Mouse (Mus musculus): ENCODE measurements around the gene Ogt. TPM values are rescaled to one million over a fixed set of nuclear protein-coding genes. Genes with fewer than 3 reads are reported as not detected.

Gene Ogt
- polyA plus RNA-seq, 1 experiment, result 14.2 TPM

DNA sequence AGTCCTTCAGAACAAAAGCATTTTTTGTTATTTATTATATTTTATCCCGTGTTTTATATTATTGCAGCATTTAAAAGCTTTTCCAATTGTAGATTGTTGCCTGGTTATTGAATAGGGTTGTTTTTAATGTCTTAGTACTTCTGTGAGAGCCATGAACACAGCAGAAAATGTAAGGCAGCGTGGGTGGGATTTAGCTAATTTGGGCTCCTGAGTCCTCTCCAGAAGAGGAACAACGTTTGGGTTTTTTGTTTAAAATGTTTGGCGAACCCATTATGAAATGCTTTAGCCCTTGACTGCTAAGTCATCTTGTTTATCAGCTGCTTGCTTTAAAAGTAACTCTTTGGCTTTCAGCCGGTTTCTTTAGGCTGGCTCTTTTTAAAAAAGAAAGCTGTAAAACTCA is 2.2 kb downstream of the Ogt start:
- peaks cover 67% of the 10 kb centered on the region for H3K79me3 ChIP-seq (ENCODE audit: low read depth)

GRCm38 (mm10) chrX:101645286-101645685 is 5.4 kb downstream of the Ogt start:
- H3ac ChIP-seq (ENCODE audit: control insufficient read depth, insufficient read length, low read depth), result no peak overlapping the region
- peaks cover 28% of the 10 kb centered on the region for H3K36me3 ChIP-seq (ENCODE audit: control insufficient read depth, insufficient read depth)
- H3K79me2 ChIP-seq (ENCODE audit: control insufficient read depth, insufficient read depth), result peaks cover 97% of the 10 kb centered on the region
- TF ChIP-seq MAX (IDR thresholded peaks at IDR 0.05) (no peak), CTCF (IDR thresholded peaks at IDR 0.05; ENCODE audit: control insufficient read depth, insufficient read depth, insufficient read length) (no peak), CEBPB (IDR thresholded peaks at IDR 0.05; ENCODE audit: low read depth) (no peak)
- no peak overlapping the region for H3K4me3 ChIP-seq (ENCODE audit: insufficient read depth, poor library complexity, severe bottlenecking)
- peaks cover 84% of the 10 kb centered on the region for H3K79me3 ChIP-seq (ENCODE audit: low read depth)
- H3K27me3 ChIP-seq (ENCODE audit: control insufficient read depth, insufficient read depth, insufficient read length), result no peaks in the 10 kb centered on the region

More for the DNA sequence above, 2.2 kb downstream of the Ogt start:
- H3K79me2 ChIP-seq (ENCODE audit: control insufficient read depth, insufficient read depth), result peaks cover 72% of the 10 kb centered on the region
- peaks cover 17% of the 10 kb centered on the region for H3K36me3 ChIP-seq (ENCODE audit: control insufficient read depth, insufficient read depth)
- no peaks in the 10 kb centered on the region for H3K27me3 ChIP-seq (ENCODE audit: control insufficient read depth, insufficient read depth, insufficient read length)
- no peak overlapping the region for H3ac ChIP-seq (ENCODE audit: control insufficient read depth, insufficient read length, low read depth)
- TF ChIP-seq MYOD1 (IDR thresholded peaks at IDR 0.05; ENCODE audit: control insufficient read depth, insufficient read length, low read depth) (no peak), CEBPB (IDR thresholded peaks at IDR 0.05; ENCODE audit: low read depth) (no peak), FOSL1 (IDR thresholded peaks at IDR 0.05; ENCODE audit: insufficient read depth, low read length, poor library complexity, severe bottlenecking) (no peak), USF1 (IDR thresholded peaks at IDR 0.05; ENCODE audit: low read depth) (no peak), CTCF (IDR thresholded peaks at IDR 0.05; ENCODE audit: control insufficient read depth, insufficient read depth, insufficient read length) (no peak), MAX (IDR thresholded peaks at IDR 0.05) (no peak), MYOG (IDR thresholded peaks at IDR 0.05; ENCODE audit: control insufficient read depth, extremely low read depth, insufficient read length) (no peak)
- H3K4me3 ChIP-seq (ENCODE audit: insufficient read depth, poor library complexity, severe bottlenecking), result peak overlapping the region; percentile 61

- H3K36me3 ChIP-seq (ENCODE audit: control insufficient read depth, insufficient read depth), result peaks cover 40% of the 10 kb centered on the region
- TF ChIP-seq MYOD1 (IDR thresholded peaks at IDR 0.05; ENCODE audit: control insufficient read depth, insufficient read length, low read depth) (no peak), MAX (IDR thresholded peaks at IDR 0.05) (no peak), MYOG (IDR thresholded peaks at IDR 0.05; ENCODE audit: control insufficient read depth, extremely low read depth, insufficient read length) (no peak), CEBPB (IDR thresholded peaks at IDR 0.05; ENCODE audit: low read depth) (no peak), FOSL1 (IDR thresholded peaks at IDR 0.05; ENCODE audit: insufficient read depth, low read length, poor library complexity, severe bottlenecking) (no peak), CTCF (IDR thresholded peaks at IDR 0.05; ENCODE audit: control insufficient read depth, insufficient read depth, insufficient read length) (no peak), USF1 (IDR thresholded peaks at IDR 0.05; ENCODE audit: low read depth) (no peak)
Measured at GRCm38 (mm10) chrX:101646621-101647020, 6.8 kb downstream of the Ogt start.

DNA sequence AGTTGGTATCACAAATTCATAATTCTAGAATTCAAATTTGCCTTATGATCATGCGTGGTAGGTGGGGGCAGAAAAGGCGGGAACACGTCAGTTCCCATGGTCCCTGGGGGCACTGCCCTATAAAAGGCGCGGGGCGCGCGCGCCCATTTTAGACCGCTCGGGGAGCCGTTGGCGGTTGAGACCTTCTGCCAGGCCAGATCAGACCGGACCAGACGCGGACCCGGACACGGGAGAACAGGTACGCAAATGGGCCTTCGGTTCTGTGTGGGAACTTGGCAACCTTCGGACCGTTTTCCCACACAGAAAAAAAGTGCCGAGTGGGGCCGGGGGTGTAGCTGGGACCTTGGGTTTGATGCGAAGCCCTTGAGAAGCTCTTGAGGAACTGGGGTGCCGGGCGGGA is 55.8 kb downstream of the Ogt start:
- TF ChIP-seq MYOD1 (IDR thresholded peaks at IDR 0.05; ENCODE audit: control insufficient read depth, insufficient read length, low read depth) (no peak), MAX (IDR thresholded peaks at IDR 0.05) (no peak), FOSL1 (IDR thresholded peaks at IDR 0.05; ENCODE audit: insufficient read depth, low read length, poor library complexity, severe bottlenecking) (no peak), USF1 (IDR thresholded peaks at IDR 0.05; ENCODE audit: low read depth) (no peak), CEBPB (IDR thresholded peaks at IDR 0.05; ENCODE audit: low read depth) (no peak), CTCF (IDR thresholded peaks at IDR 0.05; ENCODE audit: control insufficient read depth, insufficient read depth, insufficient read length) (no peak), MYOG (IDR thresholded peaks at IDR 0.05; ENCODE audit: control insufficient read depth, extremely low read depth, insufficient read length) (no peak)
- no peak overlapping the region for H3ac ChIP-seq (ENCODE audit: control insufficient read depth, insufficient read length, low read depth)
- H3K79me3 ChIP-seq (ENCODE audit: low read depth), result no peaks in the 10 kb centered on the region
- H3K27me3 ChIP-seq (ENCODE audit: control insufficient read depth, insufficient read depth, insufficient read length), result no peaks in the 10 kb centered on the region
- no peaks in the 10 kb centered on the region for H3K36me3 ChIP-seq (ENCODE audit: control insufficient read depth, insufficient read depth)
- no peaks in the 10 kb centered on the region for H3K79me2 ChIP-seq (ENCODE audit: control insufficient read depth, insufficient read depth)
- no peak overlapping the region for H3K4me3 ChIP-seq (ENCODE audit: insufficient read depth, poor library complexity, severe bottlenecking)

More at GRCm38 (mm10) chrX:101646621-101647020, 6.8 kb downstream of the Ogt start:
- Histone ChIP-seq H3K4me3 (ENCODE audit: insufficient read depth, poor library complexity, severe bottlenecking) (no peak overlapping the region), H3K79me2 (ENCODE audit: control insufficient read depth, insufficient read depth) (peaks cover 97% of the 10 kb centered on the region), H3ac (ENCODE audit: control insufficient read depth, insufficient read length, low read depth) (no peak overlapping the region), H3K27me3 (ENCODE audit: control insufficient read depth, insufficient read depth, insufficient read length) (no peaks in the 10 kb centered on the region), H3K79me3 (ENCODE audit: low read depth) (peaks cover 75% of the 10 kb centered on the region)

DNA sequence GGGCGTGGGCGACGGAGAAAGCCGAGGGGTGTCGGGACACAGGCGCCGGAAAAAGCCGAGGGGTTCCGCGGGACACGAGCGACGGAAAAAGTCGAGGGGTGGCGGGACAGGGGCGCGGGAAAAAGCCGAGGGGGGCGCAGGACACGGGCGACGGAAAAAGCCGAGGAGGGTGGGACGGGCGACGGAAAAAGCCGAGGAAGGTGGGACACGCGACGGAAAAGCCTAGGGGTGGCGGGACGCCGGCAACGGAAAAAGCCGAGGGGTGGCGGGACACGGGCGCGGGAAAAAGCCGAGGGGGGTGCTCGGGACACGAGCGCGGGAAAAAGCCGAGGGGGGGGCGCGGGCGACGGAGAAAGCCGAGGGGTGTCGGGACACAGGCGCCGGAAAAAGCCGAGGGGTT is 57.7 kb downstream of the Ogt start:
- no peak overlapping the region for H3ac ChIP-seq (ENCODE audit: control insufficient read depth, insufficient read length, low read depth)
- H3K79me3 ChIP-seq (ENCODE audit: low read depth), result no peaks in the 10 kb centered on the region
- H3K27me3 ChIP-seq (ENCODE audit: control insufficient read depth, insufficient read depth, insufficient read length), result no peaks in the 10 kb centered on the region
- TF ChIP-seq CTCF (IDR thresholded peaks at IDR 0.05; ENCODE audit: control insufficient read depth, insufficient read depth, insufficient read length) (no peak), MYOG (IDR thresholded peaks at IDR 0.05; ENCODE audit: control insufficient read depth, extremely low read depth, insufficient read length) (no peak), MYOD1 (IDR thresholded peaks at IDR 0.05; ENCODE audit: control insufficient read depth, insufficient read length, low read depth) (no peak), FOSL1 (IDR thresholded peaks at IDR 0.05; ENCODE audit: insufficient read depth, low read length, poor library complexity, severe bottlenecking) (no peak), CEBPB (IDR thresholded peaks at IDR 0.05; ENCODE audit: low read depth) (no peak), MAX (IDR thresholded peaks at IDR 0.05) (no peak), USF1 (IDR thresholded peaks at IDR 0.05; ENCODE audit: low read depth) (no peak)
- no peak overlapping the region for H3K4me3 ChIP-seq (ENCODE audit: insufficient read depth, poor library complexity, severe bottlenecking)
- no peaks in the 10 kb centered on the region for H3K79me2 ChIP-seq (ENCODE audit: control insufficient read depth, insufficient read depth)
- H3K36me3 ChIP-seq (ENCODE audit: control insufficient read depth, insufficient read depth), result no peaks in the 10 kb centered on the region

DNA sequence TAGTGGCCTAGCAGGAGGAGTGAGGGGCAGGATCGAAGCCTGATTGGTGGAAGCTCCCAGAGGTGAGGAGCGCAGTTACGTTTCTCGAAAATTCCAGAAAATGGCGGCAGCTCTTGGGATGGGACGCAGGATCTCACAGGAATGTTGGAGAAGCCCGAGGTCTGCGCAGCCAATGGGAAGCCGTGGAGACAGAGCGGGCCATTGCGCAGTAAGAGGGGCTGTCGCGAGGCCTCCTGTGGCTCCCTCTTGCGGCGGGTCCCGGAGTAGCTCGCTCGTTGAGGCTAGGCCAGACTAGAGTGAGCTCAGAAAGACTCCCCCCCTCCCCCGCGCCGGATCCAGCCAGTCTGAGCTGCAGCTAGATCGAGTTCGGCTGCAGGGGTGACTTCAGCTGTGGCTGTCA is 58.4 kb downstream of the Ogt start:
- TF ChIP-seq MAX (IDR thresholded peaks at IDR 0.05) (no peak), CTCF (IDR thresholded peaks at IDR 0.05; ENCODE audit: control insufficient read depth, insufficient read depth, insufficient read length) (no peak), MYOD1 (IDR thresholded peaks at IDR 0.05; ENCODE audit: control insufficient read depth, insufficient read length, low read depth) (no peak), USF1 (IDR thresholded peaks at IDR 0.05; ENCODE audit: low read depth) (no peak), MYOG (IDR thresholded peaks at IDR 0.05; ENCODE audit: control insufficient read depth, extremely low read depth, insufficient read length) (no peak), FOSL1 (IDR thresholded peaks at IDR 0.05; ENCODE audit: insufficient read depth, low read length, poor library complexity, severe bottlenecking) (no peak), CEBPB (IDR thresholded peaks at IDR 0.05; ENCODE audit: low read depth) (no peak)
- H3K4me3 ChIP-seq (ENCODE audit: insufficient read depth, poor library complexity, severe bottlenecking), result no peak overlapping the region

More for the DNA sequence above, 58.4 kb downstream of the Ogt start:
- no peak overlapping the region for H3ac ChIP-seq (ENCODE audit: control insufficient read depth, insufficient read length, low read depth)
- no peaks in the 10 kb centered on the region for H3K27me3 ChIP-seq (ENCODE audit: control insufficient read depth, insufficient read depth, insufficient read length)
- no peaks in the 10 kb centered on the region for H3K79me2 ChIP-seq (ENCODE audit: control insufficient read depth, insufficient read depth)
- no peaks in the 10 kb centered on the region for H3K36me3 ChIP-seq (ENCODE audit: control insufficient read depth, insufficient read depth)
- no peaks in the 10 kb centered on the region for H3K79me3 ChIP-seq (ENCODE audit: low read depth)
